Mouse (Mus musculus): Measurements from ENCODE around the gene Cdc7.

- TF ChIP-seq USF1 (IDR thresholded peaks at IDR 0.05; ENCODE audit: low read depth, low read length) (no peak), BHLHE40 (IDR thresholded peaks at IDR 0.05; ENCODE audit: low read depth, low read length) (no peak), USF2 (conservative IDR thresholded peaks at IDR 0.05; ENCODE audit: low read depth, low read length) (no peak), MXI1 (IDR thresholded peaks at IDR 0.05; ENCODE audit: low read depth, low read length) (no peak), POLR2A (IDR thresholded peaks at IDR 0.05; ENCODE audit: low read depth, low read length) (no peak), ZMIZ1 (IDR thresholded peaks at IDR 0.05; ENCODE audit: low read depth, low read length) (no peak), CHD1 (IDR thresholded peaks at IDR 0.05; ENCODE audit: low read depth, low read length) (no peak), EP300 (IDR thresholded peaks at IDR 0.05; ENCODE audit: low read length) (no peak; the same call in 1 of the 2 replicates), POLR2AphosphoS2 (IDR thresholded peaks at IDR 0.05; ENCODE audit: low read depth, low read length) (no peak), CTCF (conservative IDR thresholded peaks at IDR 0.05 in 1 of 2, IDR thresholded peaks at IDR 0.05 in 1 of 2; ENCODE audit: low read depth in 2 of 2, low read length in 2 of 2) (no peak), MEF2A (IDR thresholded peaks at IDR 0.05; ENCODE audit: borderline replicate concordance, low read depth, low read length) (no peak), UBTF (IDR thresholded peaks at IDR 0.05; ENCODE audit: low read depth, low read length) (no peak), ETS1 (conservative IDR thresholded peaks at IDR 0.05; ENCODE audit: low read depth, low read length) (no peak), MAZ (IDR thresholded peaks at IDR 0.05; ENCODE audit: low read depth, low read length) (no peak)
Measured at GRCm38 (mm10) chr5:107012030-107012715, 48.1 kb downstream of the Cdc7 start.
